Mouse (Mus musculus) lung, embryonic 14.5 days (tissue): ENCODE measurements around the gene Folr1. TPM values are rescaled to one million over a fixed set of nuclear protein-coding genes. Genes with fewer than 3 reads are reported as not detected.

Experiments used
- ATAC-seq: fragments of 200-750 bp; cut with Nextera tagmentation; 2 replicates; pipeline ENCODE4 v1.8.0; 2017; ENCODE audit warnings: mild to moderate bottlenecking, moderate TSS enrichment, moderate library complexity; ENCODE audit not compliant: insufficient read depth
- DNase-seq: peaks from one replicate; pipeline ENCODE4 v3.0.0-alpha.2; 2015
- H3K27ac ChIP-seq: fragments of 300-500 bp; sonication (generic); 2 replicates; pipeline ENCODE4 v1.5.1; 2014; ENCODE audit warnings: low read depth, mild to moderate bottlenecking, moderate library complexity
- H3K27me3 ChIP-seq: fragments of 300-500 bp; sonication (generic); 2 replicates; pipeline ENCODE4 v1.6.1; 2014; ENCODE audit warnings: low read length, control low read depth; ENCODE audit not compliant: insufficient read depth
- H3K36me3 ChIP-seq: fragments of 300-500 bp; sonication (generic); 2 replicates; pipeline ENCODE4 v1.6.1; 2014; ENCODE audit warnings: control low read depth; ENCODE audit not compliant: insufficient read depth
- H3K4me1 ChIP-seq: fragments of 300-500 bp; sonication (generic); 2 replicates; pipeline ENCODE4 v1.6.1; 2014; ENCODE audit warnings: antibody characterized with exemption, control low read depth; ENCODE audit not compliant: insufficient read depth
- H3K4me2 ChIP-seq: fragments of 300-500 bp; sonication (generic); 2 replicates; pipeline ENCODE4 v1.6.1; 2014; ENCODE audit warnings: mild to moderate bottlenecking
- H3K4me3 ChIP-seq: fragments of 300-500 bp; sonication (generic); 2 replicates; pipeline ENCODE4 v1.5.1; 2014; ENCODE audit warnings: low read depth, low read length
- H3K9ac ChIP-seq: fragments of 300-500 bp; sonication (generic); 2 replicates; pipeline ENCODE4 v1.6.1; 2014
- H3K9me3 ChIP-seq: fragments of 300-500 bp; sonication (generic); 2 replicates; pipeline ENCODE4 v1.6.1; 2016; ENCODE audit warnings: low read depth, low read length, control low read depth
- CTCF ChIP-seq: IDR thresholded peaks from 2 replicates; pipeline ENCODE4 v1.5.1; 2016; ENCODE audit warnings: antibody characterized with exemption, low read depth
- WGBS: fragments of 180-500 bp; shearing (Covaris S2); extraction: QIAGEN DNeasy Blood & Tissue Kit; methylation state at CpG from one replicate; pipeline ENCODE4 v1.1.7; 2014; 5-methylcytosine and 5-hydroxymethylcytosine counted together
- microRNA-seq: library from miRNA; unstranded; fragments of <30 nt; microRNA quantifications from one replicate; pipeline ENCODE4, GENCODE M21; 2016; ENCODE audit warnings: borderline number of aligned reads
- polyA plus RNA-seq: library from polyadenylated mRNA; unstranded; fragments of >200 nt; fragmentation: Nextera tagmentation; extraction: Ambion mirVana; gene quantifications from 2 replicates; pipeline ENCODE4 v1.2.1, GENCODE M21; 2014

Folr1 gene
- polyA plus RNA-seq, 1 experiment from 2014 or later = 0.20 TPM

DNA sequence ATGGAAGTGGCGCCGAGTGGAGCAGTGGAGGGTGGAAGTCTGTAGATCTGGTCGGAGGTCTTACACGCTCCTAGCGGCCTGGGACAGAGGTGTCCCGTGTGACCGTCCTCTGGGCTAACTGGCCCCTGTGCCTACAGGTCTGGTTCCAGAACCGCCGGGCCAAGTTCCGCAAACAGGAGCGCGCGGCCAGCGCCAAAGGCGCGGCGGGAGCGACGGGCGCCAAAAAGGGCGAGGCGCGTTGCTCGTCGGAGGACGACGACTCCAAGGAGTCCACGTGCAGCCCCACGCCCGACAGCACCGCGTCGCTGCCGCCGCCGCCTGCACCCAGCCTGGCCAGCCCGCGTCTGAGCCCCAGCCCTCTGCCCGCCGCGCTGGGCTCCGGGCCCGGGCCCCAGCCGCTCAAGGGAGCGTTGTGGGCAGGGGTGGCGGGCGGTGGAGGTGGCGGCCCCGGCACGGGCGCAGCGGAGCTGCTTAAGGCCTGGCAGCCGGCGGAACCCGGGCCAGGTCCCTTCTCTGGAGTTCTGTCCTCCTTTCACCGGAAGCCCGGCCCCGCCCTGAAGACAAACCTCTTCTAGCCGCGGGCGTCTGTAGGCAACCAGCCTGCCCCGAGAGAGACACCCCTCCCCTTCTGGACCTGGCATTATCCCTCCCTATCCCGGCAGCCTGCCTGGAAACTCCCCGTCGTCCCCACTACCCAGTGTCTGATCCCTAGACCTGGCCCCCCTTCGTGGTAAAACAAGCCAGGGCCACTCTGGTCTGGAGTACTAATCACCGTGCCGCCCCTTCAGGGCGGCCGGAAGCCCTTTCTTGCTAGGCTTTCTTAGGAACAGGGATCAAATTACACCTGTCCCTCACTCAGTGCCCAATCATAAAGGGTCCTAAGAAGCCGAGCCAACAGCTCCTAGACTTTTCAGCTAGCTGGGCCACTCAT is 48.8 kb downstream of the Folr1 start:
- DNase-seq (peak; percentile 80), ATAC-seq (peak; percentile 84)
- H3K4me1 ChIP-seq = no peaks in the 10 kb centered on the region
- peaks cover 54% of the 10 kb centered on the region for H3K27me3 ChIP-seq
- H3K4me2 ChIP-seq = peak overlapping the region; percentile 84
- no peak for TF ChIP-seq CTCF
- peak overlapping the region; percentile 84 for H3K27ac ChIP-seq
- H3K36me3 ChIP-seq = peaks cover 42% of the 10 kb centered on the region
- peak overlapping the region; percentile 45 for H3K4me3 ChIP-seq
- no peaks in the 10 kb centered on the region for H3K9me3 ChIP-seq
- under 1% methylated on average over 68 of the region's 71 CpGs for WGBS
- H3K9ac ChIP-seq = peak overlapping the region; percentile 65

DNA sequence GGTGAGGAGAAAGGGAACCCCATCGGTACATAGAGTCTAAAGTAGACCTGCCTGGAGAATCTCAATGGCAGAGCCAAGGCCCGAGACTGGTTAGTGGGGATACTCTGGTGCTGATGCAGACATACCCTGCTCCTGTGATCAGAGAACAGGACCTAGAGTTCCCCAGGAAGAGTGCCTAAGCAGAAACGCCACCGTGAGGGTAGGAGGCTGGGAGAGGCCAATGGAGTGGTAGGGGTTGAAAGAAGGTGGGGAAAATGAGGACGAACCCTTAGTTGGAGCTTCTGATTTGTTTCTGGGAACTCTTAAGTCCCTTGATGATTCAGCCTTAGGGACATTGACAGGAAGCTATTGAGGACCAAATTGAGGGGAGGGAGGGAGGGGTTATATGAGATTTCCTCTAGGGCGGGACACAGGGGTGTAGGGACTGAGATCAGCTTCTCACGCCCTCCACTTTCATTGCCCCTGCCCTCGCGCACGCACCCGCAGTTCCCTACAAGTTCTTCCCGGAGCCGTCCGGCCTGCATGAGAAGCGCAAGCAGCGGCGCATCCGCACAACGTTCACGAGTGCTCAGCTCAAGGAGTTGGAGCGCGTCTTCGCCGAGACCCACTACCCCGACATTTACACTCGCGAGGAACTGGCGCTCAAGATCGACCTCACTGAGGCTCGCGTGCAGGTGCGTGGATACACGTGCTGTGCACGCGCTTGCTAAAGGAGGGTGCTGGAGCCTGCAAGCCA is 50.1 kb downstream of the Folr1 start:
- H3K36me3 ChIP-seq = peaks cover 28% of the 10 kb centered on the region
- DNase-seq (peak; percentile 49), ATAC-seq (no peak)
- H3K4me2 ChIP-seq = peak overlapping the region; percentile 84
- no peaks in the 10 kb centered on the region for H3K4me1 ChIP-seq
- TF ChIP-seq CTCF = no peak
- no peaks in the 10 kb centered on the region for H3K9me3 ChIP-seq
- no peak overlapping the region for H3K27ac ChIP-seq
- H3K27me3 ChIP-seq = peaks cover 63% of the 10 kb centered on the region
- H3K9ac ChIP-seq = no peak overlapping the region
- WGBS = 3% methylated on average over 35 of the region's 35 CpGs
- H3K4me3 ChIP-seq = peak overlapping the region; percentile 45

DNA sequence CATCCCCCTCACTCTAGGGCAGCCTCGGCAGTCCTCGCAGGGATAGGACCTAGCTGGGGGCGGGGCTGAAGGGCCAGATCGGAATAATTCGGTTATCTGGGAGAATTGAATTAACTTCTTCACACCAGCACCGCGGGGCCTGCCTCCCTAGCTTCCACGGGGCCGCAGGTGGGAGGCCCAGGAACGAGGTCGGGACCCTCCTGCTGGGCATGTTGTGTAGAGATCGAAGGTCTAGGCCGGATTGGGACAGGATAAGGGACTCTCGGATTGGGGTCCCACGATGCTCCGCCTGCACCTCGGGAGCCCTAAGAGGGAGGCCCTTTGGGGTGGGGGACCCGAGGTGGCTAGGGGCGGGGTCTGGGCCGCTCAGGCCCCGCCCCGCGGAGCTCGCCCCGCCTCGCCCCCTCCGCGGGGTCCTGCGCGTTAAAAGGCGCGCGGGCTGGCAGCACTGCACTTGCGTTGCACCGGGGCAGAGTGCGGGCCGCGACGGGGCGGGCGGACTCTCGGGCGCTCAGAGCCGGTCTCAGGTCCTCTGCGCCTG is 52.7 kb downstream of the Folr1 start, which contains the start of gene Phox2a:
TSS of gene Phox2a (plus strand) at position 453 of the 541 bp plus-strand sequence.
- Histone ChIP-seq H3K36me3 (peaks cover 2% of the 10 kb centered on the region; the same call in 1 of the 2 replicates), H3K27me3 (peaks cover 63% of the 10 kb centered on the region), H3K4me3 (peak within 1 kb of the TSS; percentile 31), H3K9ac (0 out of 2 replicates have a peak within 1 kb of the TSS, but pooled peaks have one; percentile 16), H3K4me1 (no peaks in the 10 kb centered on the region), H3K27ac (no peak within 1 kb of the TSS), H3K4me2 (peak within 1 kb of the TSS; percentile 54), H3K9me3 (no peaks in the 10 kb centered on the region)
- WGBS = under 1% methylated on average over 45 of the region's 45 CpGs
- ATAC-seq (no peak), DNase-seq (peak; percentile 12)
- no peak for TF ChIP-seq CTCF

Small RNA genes within 50 kb of the gene (microRNA-seq; reads per million reads assigned to microRNA genes)
- gene Gm22655 = not detected

Other genes starting within 250 kb of the Folr1 start
- gene Clpb, start 207.2 kb downstream of the Folr1 start, polyA plus RNA-seq = 55.6 and 56.5 TPM in 2 replicates
- 0.34 and 0.67 TPM in 2 replicates for gene Phox2a, start 52.5 kb downstream of the Folr1 start, polyA plus RNA-seq
- 35.6 and 37.4 TPM in 2 replicates for gene Inppl1, start 32.6 kb downstream of the Folr1 start, polyA plus RNA-seq
- gene Folr2, start 13.6 kb downstream of the Folr1 start, polyA plus RNA-seq = 2.6 and 2.8 TPM in 2 replicates
- 85.9 and 90.4 TPM in 2 replicates for gene Anapc15, start 7.1 kb downstream of the Folr1 start, polyA plus RNA-seq
- 151 and 161 TPM in 2 replicates for gene Lamtor1, start 35.1 kb upstream of the Folr1 start, polyA plus RNA-seq
- 0.30 and 0.43 TPM in 2 replicates for gene Tomt, start 35.6 kb upstream of the Folr1 start, polyA plus RNA-seq
- 7.7 and 8.3 TPM in 2 replicates for gene Lrrc51, start 63.1 kb upstream of the Folr1 start, polyA plus RNA-seq
- 109 TPM in 2 replicates for gene Numa1, start 63.3 kb upstream of the Folr1 start, polyA plus RNA-seq
- 2.2 and 2.6 TPM in 2 replicates for gene Il18bp, start 147.9 kb upstream of the Folr1 start, polyA plus RNA-seq
- gene Rnf121, start 194.7 kb upstream of the Folr1 start, polyA plus RNA-seq = 24.8 and 29.3 TPM in 2 replicates
- 23.8 and 26.9 TPM in 2 replicates for gene Xndc1, start 194.7 kb upstream of the Folr1 start, polyA plus RNA-seq
- 1.0 and 1.2 TPM in 2 replicates for gene Xntrpc, start 194.9 kb upstream of the Folr1 start, polyA plus RNA-seq
- gene Trpc2, start 212.3 kb upstream of the Folr1 start, polyA plus RNA-seq = not detected in 2 replicates
- gene Art1, start 231.0 kb upstream of the Folr1 start, polyA plus RNA-seq = 0.50 and 0.65 TPM in 2 replicates
- gene Art5, start 238.7 kb upstream of the Folr1 start, polyA plus RNA-seq = 1.1 and 1.2 TPM in 2 replicates
- gene Chrna10, start 246.0 kb upstream of the Folr1 start, polyA plus RNA-seq = not detected in 2 replicates